Comparison of ENCODE assay signal across 8 mouse cellular contexts in genomic region chr13:109260220-109260795, GRCm38 (mm10).
A peak's percentile ranks its signal among the peaks of the same experiment; 100 is the strongest.
DNase-seq lines count a peak whose midpoint lies in the region; ATAC-seq and TF ChIP-seq lines count a peak whose summit lies in the region.

No protein-coding gene starts in this region.

- H3K27ac ChIP-seq in cerebellum, adult 2 months (ENCODE audit: insufficient read depth, low read length): no peak overlapping the region
- peak overlapping the region; percentile 76 for H3K27ac ChIP-seq in lung, postnatal 0 days (ENCODE audit: low read length)

- no peak for TF ChIP-seq EP300 in lung, postnatal 0 days (IDR thresholded peaks at IDR 0.05)

- 4% methylated on average over 23 of the region's 23 CpGs for WGBS in cerebellum, adult 2 months
- whole genome bisulfite sequencing in lung, postnatal 0 days: 0% methylated on average over 23 of the region's 23 CpGs

- no peaks in the 10 kb centered on the region for H3K9me3 ChIP-seq in lung, postnatal 0 days (ENCODE audit: low read length)

- DNase-seq in R1 (ENCODE audit: low read depth, low spot score): peak; percentile 90
- peak; percentile 54 to 62 for DNase-seq in cerebellum, adult 2 months
- peak; percentile 30 for DNase-seq in layer of hippocampus, adult 9-11 months
- DNase-seq in lung, postnatal 0 days (ENCODE audit: low spot score): peak; percentile 77
- peak; percentile 57 for DNase-seq in ovary, postnatal 36 days (ENCODE audit: low spot score)
- DNase-seq in yolk sac, embryonic 10.5 days (ENCODE audit: low spot score): peak; percentile 82

- H3K27me3 ChIP-seq in cerebellum, adult 2 months (ENCODE audit: control insufficient read depth, insufficient read depth, low read length): no peaks in the 10 kb centered on the region
- H3K27me3 ChIP-seq in lung, postnatal 0 days (replicated peaks; ENCODE audit: insufficient read depth, low read length): no peaks in the 10 kb centered on the region

- peaks cover 10% of the 10 kb centered on the region; the same call in 1 of the 2 replicates for H3K4me1 ChIP-seq in cerebellum, adult 2 months (ENCODE audit: control insufficient read depth, insufficient read depth, low read length)
- no peaks in the 10 kb centered on the region for H3K4me1 ChIP-seq in lung, postnatal 0 days (ENCODE audit: insufficient read depth, low read depth, low read length)

- H3K36me3 ChIP-seq in lung, postnatal 0 days (ENCODE audit: insufficient read depth, low read length): no peaks in the 10 kb centered on the region

- peak; percentile 93 for ATAC-seq in frontal cortex, adult (ENCODE audit: low TSS enrichment)
- ATAC-seq in hematopoietic stem cell, adult 5-6 weeks (replicated peaks in 1 of 2; ENCODE audit: insufficient read depth in 1 of 2, low FRiP score in 2 of 2, low TSS enrichment in 1 of 2, low read depth in 1 of 2, poor library complexity in 2 of 2, severe bottlenecking in 2 of 2): peak; percentile 25 to 35; a peak in 3 of 4 replicates
- ATAC-seq in lung, postnatal 0 days: peak; percentile 75

- no peak for TF ChIP-seq CTCF in cerebellum, adult 2 months (IDR thresholded peaks at IDR 0.05; ENCODE audit: borderline replicate concordance, insufficient read depth, low read depth, low read length)
- no peak for TF ChIP-seq CTCF in lung, postnatal 0 days (IDR thresholded peaks at IDR 0.05)

- peak overlapping the region; percentile 75 for H3K4me2 ChIP-seq in lung, postnatal 0 days (replicated peaks; ENCODE audit: low read depth, low read length)

- H3K4me3 ChIP-seq in cerebellum, adult 2 months (replicated peaks; ENCODE audit: insufficient read depth, low read depth, low read length): peak overlapping the region; percentile 51
- H3K4me3 ChIP-seq in lung, postnatal 0 days (ENCODE audit: low read depth, low read length): peak overlapping the region; percentile 55

- no peak for TF ChIP-seq POLR2A in cerebellum, adult 2 months (IDR thresholded peaks at IDR 0.05; ENCODE audit: borderline replicate concordance, insufficient read depth, low read length)

- H3K9ac ChIP-seq in lung, postnatal 0 days (replicated peaks; ENCODE audit: low read depth): peak overlapping the region; percentile 53

Comparison
In these comparisons a context has a peak if more than half of its experiments do, and no peak if none do; other contexts are left out.
1. DNase-seq: peak in every context shown above with its lines; median percentile 90 in R1; 82 in yolk sac, embryonic 10.5 days; 77 in lung, postnatal 0 days; 58 in cerebellum, adult 2 months; 57 in ovary, postnatal 36 days; 30 in layer of hippocampus, adult 9-11 months.
2. ATAC-seq: peak in every context shown above with its lines; median percentile 93 in frontal cortex, adult; 75 in lung, postnatal 0 days; 30 in hematopoietic stem cell, adult 5-6 weeks.